Mouse (Mus musculus) olfactory bulb, adult 2 months (tissue): ENCODE data around the gene Mrm3. TPM values are rescaled to one million over a fixed set of nuclear protein-coding genes. Genes with fewer than 3 reads are reported as not detected.

ENCODE experiments used
- H3K27ac ChIP-seq: fragments of 200-500 bp; 2 replicates; pipeline ENCODE4 v1.5.1; 2012; ENCODE audit warnings: low read depth, low read length; ENCODE audit not compliant: insufficient read depth
- H3K4me1 ChIP-seq: fragments of 200-500 bp; 2 replicates; pipeline ENCODE4 v1.6.1; 2012; ENCODE audit warnings: low read length; ENCODE audit not compliant: control insufficient read depth, insufficient read depth
- H3K4me3 ChIP-seq: fragments of 200-500 bp; 2 replicates; pipeline ENCODE4 v1.5.1; 2012; ENCODE audit warnings: mild to moderate bottlenecking, low read depth, low read length, moderate library complexity; ENCODE audit not compliant: insufficient read depth
- CTCF ChIP-seq: fragments of 200-500 bp; IDR thresholded peaks from 2 replicates; pipeline ENCODE4 v1.5.1; 2012; ENCODE audit warnings: low read depth, mild to moderate bottlenecking, low read length, moderate library complexity; ENCODE audit not compliant: insufficient read depth
- POLR2A ChIP-seq: fragments of 200-500 bp; IDR thresholded peaks from 2 replicates; pipeline ENCODE4 v1.6.1; 2012; ENCODE audit warnings: mild to moderate bottlenecking, low read depth, low read length, moderate library complexity; ENCODE audit not compliant: insufficient read depth
- WGBS: fragments of 180-500 bp; shearing (Covaris S2); methylation state at CpG from one replicate; pipeline ENCODE4 v1.1.7; 2018; 5-methylcytosine and 5-hydroxymethylcytosine counted together
- polyA plus RNA-seq: library from polyadenylated mRNA; stranded (reverse); fragments of >200 nt; gene quantifications from 2 replicates; pipeline ENCODE4 v1.2.4, GENCODE M21; 2012; ENCODE audit warnings: low replicate concordance; ENCODE audit not compliant: missing spikeins, insufficient read depth, insufficient read length

The Mrm3 gene
- polyA plus RNA-seq, 1 experiment: not detected

GRCm38 (mm10) chr11:76243811-76244546, 464 bp downstream of the Mrm3 start:
- TF ChIP-seq CTCF (no peak), POLR2A (no peak)
- Histone ChIP-seq H3K4me3 (peak overlapping the region; percentile 87), H3K4me1 (peaks cover 2% of the 10 kb centered on the region; the same call in 1 of the 2 replicates), H3K27ac (0 out of 2 replicates have a peak overlapping the region, but pooled peaks have one; percentile 34)
- 1% methylated on average over 34 of the region's 34 CpGs for WGBS

- Histone ChIP-seq H3K27ac (no peak overlapping the region), H3K4me3 (no peak overlapping the region), H3K4me1 (peaks cover 2% of the 10 kb centered on the region; the same call in 1 of the 2 replicates)
- TF ChIP-seq POLR2A (no peak), CTCF (no peak)
These were observed 2.9 kb downstream of the Mrm3 start for GRCm38 (mm10) chr11:76246439-76246838.

GRCm38 (mm10) chr11:76247239-76247638, 3.7 kb downstream of the Mrm3 start:
- Histone ChIP-seq H3K4me1 (peaks cover 2% of the 10 kb centered on the region; the same call in 1 of the 2 replicates), H3K27ac (no peak overlapping the region), H3K4me3 (no peak overlapping the region)
- WGBS: 51% methylated on average over 2 of the region's 2 CpGs
- TF ChIP-seq CTCF (no peak), POLR2A (no peak)

- H3K4me1 ChIP-seq: peaks cover 21% of the 10 kb centered on the region
- WGBS: 60% methylated on average over 3 of the region's 3 CpGs
- TF ChIP-seq POLR2A (no peak), CTCF (no peak)
- no peak overlapping the region for H3K27ac ChIP-seq
- no peak overlapping the region for H3K4me3 ChIP-seq
These were observed 8.5 kb downstream of the Mrm3 start for GRCm38 (mm10) chr11:76252036-76252435.

- no peak overlapping the region for H3K4me3 ChIP-seq
- 33% methylated on average over 5 of the region's 5 CpGs for WGBS
- TF ChIP-seq CTCF: peak; percentile 66
- no peak for TF ChIP-seq POLR2A
- H3K4me1 ChIP-seq: peaks cover 31% of the 10 kb centered on the region
- H3K27ac ChIP-seq: no peak overlapping the region
These were observed 9.8 kb downstream of the Mrm3 start for GRCm38 (mm10) chr11:76253145-76253917.

- Histone ChIP-seq H3K4me1 (peaks cover 31% of the 10 kb centered on the region), H3K27ac (no peak overlapping the region)
- WGBS: 47% methylated on average over 4 of the region's 4 CpGs
These were observed 10.4 kb downstream of the Mrm3 start for GRCm38 (mm10) chr11:76253918-76254264.

GRCm38 (mm10) chr11:76255431-76256001, 12.0 kb downstream of the Mrm3 start:
- no peak overlapping the region for H3K27ac ChIP-seq
- WGBS: 38% methylated on average over 4 of the region's 4 CpGs
- H3K4me1 ChIP-seq: peaks cover 38% of the 10 kb centered on the region
- TF ChIP-seq CTCF (no peak), POLR2A (no peak)
- H3K4me3 ChIP-seq: no peak overlapping the region

More at GRCm38 (mm10) chr11:76253918-76254264, 10.4 kb downstream of the Mrm3 start:
- no peak overlapping the region for H3K4me3 ChIP-seq
- TF ChIP-seq CTCF (no peak), POLR2A (no peak)

GRCm38 (mm10) chr11:76256129-76256528, 12.6 kb downstream of the Mrm3 start:
- H3K4me3 ChIP-seq: no peak overlapping the region
- TF ChIP-seq CTCF: no peak
- no peak for TF ChIP-seq POLR2A
- no peak overlapping the region for H3K27ac ChIP-seq
- 74% methylated on average over 5 of the region's 5 CpGs for WGBS
- peaks cover 44% of the 10 kb centered on the region for H3K4me1 ChIP-seq

- 75% methylated on average over 4 of the region's 4 CpGs for WGBS
- Histone ChIP-seq H3K4me3 (no peak overlapping the region), H3K27ac (no peak overlapping the region), H3K4me1 (peaks cover 44% of the 10 kb centered on the region)
- TF ChIP-seq POLR2A: no peak
- TF ChIP-seq CTCF: no peak
These were observed 13.9 kb downstream of the Mrm3 start for GRCm38 (mm10) chr11:76257386-76257785.
